Mouse (Mus musculus) kidney, postnatal 0 days (tissue): ENCODE results near the gene Gmfg. TPM values are rescaled to one million over a fixed set of nuclear protein-coding genes. Genes with fewer than 3 reads are reported as not detected.

ENCODE experiments used
- ATAC-seq: fragments of 200-750 bp; cut with Nextera tagmentation; replicated peaks from 2 replicates; pipeline ENCODE4 v1.8.0; 2017; ENCODE audit warnings: low read depth, moderate number of reproducible peaks, moderate TSS enrichment, moderate library complexity; ENCODE audit not compliant: low FRiP score
- DNase-seq: peaks from one replicate; pipeline ENCODE4 v3.0.0-alpha.2; 2016; ENCODE audit warnings: low spot score
- H3K27ac ChIP-seq: fragments of 300-500 bp; sonication (generic); 2 replicates; pipeline ENCODE4 v1.5.1; 2014; ENCODE audit warnings: mild to moderate bottlenecking
- H3K27me3 ChIP-seq: fragments of 300-500 bp; sonication (generic); 2 replicates; pipeline ENCODE4 v1.6.1; 2014; ENCODE audit warnings: low read length, mixed read lengths; ENCODE audit not compliant: insufficient read depth
- H3K36me3 ChIP-seq: fragments of 300-500 bp; sonication (generic); 2 replicates; pipeline ENCODE4 v1.6.1; 2014; ENCODE audit warnings: low read length, mixed read lengths; ENCODE audit not compliant: insufficient read depth
- H3K4me1 ChIP-seq: fragments of 300-500 bp; sonication (generic); replicated peaks from 2 replicates; pipeline ENCODE4 v1.6.1; 2014; ENCODE audit warnings: antibody characterized with exemption, low read length, mixed read lengths; ENCODE audit not compliant: insufficient read depth
- H3K4me2 ChIP-seq: fragments of 300-500 bp; sonication (generic); 2 replicates; pipeline ENCODE4 v1.6.1; 2014; ENCODE audit warnings: mild to moderate bottlenecking, low read length, moderate library complexity, mixed read lengths
- H3K4me3 ChIP-seq: fragments of 300-500 bp; sonication (generic); replicated peaks from 2 replicates; pipeline ENCODE4 v1.5.1; 2014; ENCODE audit warnings: low read depth, low read length
- H3K9ac ChIP-seq: fragments of 300-500 bp; sonication (generic); 2 replicates; pipeline ENCODE4 v1.6.1; 2014; ENCODE audit warnings: low read depth, low read length
- H3K9me3 ChIP-seq: fragments of 300-500 bp; sonication (generic); replicated peaks from 2 replicates; pipeline ENCODE4 v1.6.1; 2016; ENCODE audit warnings: low read length, inconsistent platforms, mixed read lengths
- CTCF ChIP-seq: IDR thresholded peaks from 2 replicates; pipeline ENCODE4 v1.5.1; 2016; ENCODE audit warnings: antibody characterized with exemption, low read depth, mild to moderate bottlenecking, moderate library complexity
- WGBS: fragments of 180-500 bp; shearing (Covaris S2); extraction: QIAGEN DNeasy Blood & Tissue Kit; methylation state at CpG from one replicate; pipeline ENCODE4 v1.1.7; 2014; 5-methylcytosine and 5-hydroxymethylcytosine counted together
- polyA plus RNA-seq: library from polyadenylated mRNA; unstranded; fragments of >200 nt; fragmentation: Nextera tagmentation; extraction: Ambion mirVana; gene quantifications from 2 replicates; pipeline ENCODE4 v1.2.1, GENCODE M21; 2015

Gene Gmfg
- polyA plus RNA-seq, 1 experiment from 2014 or later: 23.8 TPM

DNA sequence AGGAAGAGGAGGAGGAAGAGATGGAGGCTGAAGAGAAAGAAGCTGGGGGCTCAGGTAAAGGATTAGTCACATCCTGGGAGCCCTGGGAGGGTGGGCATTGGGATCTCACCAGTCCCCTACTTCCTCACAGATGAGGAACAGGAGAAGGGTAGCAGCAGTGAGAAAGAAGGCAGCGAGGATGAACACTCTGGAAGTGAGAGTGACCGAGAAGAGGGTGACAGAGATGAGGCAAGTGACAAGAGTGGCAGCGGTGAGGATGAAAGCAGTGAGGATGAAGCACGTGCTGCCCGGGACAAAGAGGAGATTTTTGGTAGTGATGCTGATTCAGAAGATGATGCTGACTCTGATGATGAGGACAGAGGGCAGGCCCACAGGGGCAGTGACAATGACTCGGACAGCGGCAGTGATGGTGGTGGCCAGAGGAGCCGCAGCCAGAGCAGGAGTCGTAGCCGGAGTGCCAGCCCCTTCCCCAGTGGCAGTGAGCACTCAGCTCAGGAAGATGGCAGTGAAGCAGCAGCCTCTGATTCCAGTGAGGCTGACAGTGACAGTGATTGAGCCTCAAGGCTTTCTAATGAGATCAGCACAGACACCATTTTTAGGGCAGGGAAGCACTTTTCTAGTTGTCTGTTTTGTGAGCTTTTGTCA is 38.4 kb upstream of the Gmfg start:
- Histone ChIP-seq H3K4me2 (no peak overlapping the region), H3K27me3 (no peaks in the 10 kb centered on the region), H3K9ac (no peak overlapping the region), H3K4me1 (no peaks in the 10 kb centered on the region), H3K9me3 (no peaks in the 10 kb centered on the region), H3K36me3 (peaks cover 67% of the 10 kb centered on the region), H3K27ac (no peak overlapping the region), H3K4me3 (no peak overlapping the region)
- TF ChIP-seq CTCF: no peak
- ATAC-seq: no peak
- 88% methylated on average over 10 of the region's 10 CpGs for WGBS
- DNase-seq: no peak

DNA sequence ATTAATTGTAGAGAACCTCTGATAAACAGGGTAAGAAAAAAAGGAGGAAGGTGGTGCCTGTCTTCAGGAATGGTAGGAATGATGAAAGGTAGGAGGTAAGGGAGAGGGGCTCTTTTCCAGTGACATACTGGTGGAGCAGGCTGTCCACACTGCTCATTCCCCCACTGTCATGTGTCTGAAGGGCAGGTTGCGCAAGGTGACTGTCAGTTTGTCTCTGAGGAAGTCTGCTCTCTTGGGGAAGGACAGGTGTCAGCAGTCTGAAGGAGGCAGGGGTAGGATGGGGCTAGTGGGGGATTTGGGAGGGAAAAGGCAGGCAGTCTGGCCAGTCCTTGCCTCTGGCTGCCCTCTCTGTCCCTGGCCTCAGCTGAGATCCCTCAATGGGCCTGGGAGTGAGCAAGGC is 36.2 kb upstream of the Gmfg start:
- DNase-seq (no peak), ATAC-seq (no peak)
- no peaks in the 10 kb centered on the region for H3K4me1 ChIP-seq
- 100% methylated on average over 1 of the region's 1 CpGs for WGBS
- no peak overlapping the region for H3K4me2 ChIP-seq
- TF ChIP-seq CTCF: no peak
- no peaks in the 10 kb centered on the region for H3K9me3 ChIP-seq
- no peak overlapping the region for H3K27ac ChIP-seq
- H3K36me3 ChIP-seq: peaks cover 76% of the 10 kb centered on the region
- H3K9ac ChIP-seq: no peak overlapping the region
- H3K27me3 ChIP-seq: no peaks in the 10 kb centered on the region
- H3K4me3 ChIP-seq: no peak overlapping the region

DNA sequence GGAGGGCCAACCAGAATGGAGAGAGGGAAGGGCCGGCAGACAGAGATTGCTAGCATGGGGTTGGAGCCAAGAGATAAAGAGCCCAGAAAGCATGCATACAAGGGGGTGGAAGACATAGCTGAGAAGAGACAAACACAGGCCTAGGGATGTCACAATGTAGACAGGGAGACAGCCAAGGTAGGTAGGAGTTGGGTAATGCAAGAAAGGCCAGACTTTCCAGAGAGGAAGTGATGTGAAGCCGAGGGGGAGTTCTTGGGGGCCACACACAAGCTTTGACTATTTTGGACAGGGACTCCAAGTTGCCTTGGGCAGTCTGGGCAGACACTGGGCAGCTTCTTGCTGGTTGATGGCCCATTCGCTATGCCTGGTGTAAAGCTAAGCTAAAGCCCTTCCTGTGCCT is 35.3 kb upstream of the Gmfg start:
- no peak for TF ChIP-seq CTCF
- Histone ChIP-seq H3K4me3 (no peak overlapping the region), H3K9ac (no peak overlapping the region), H3K27me3 (no peaks in the 10 kb centered on the region), H3K27ac (no peak overlapping the region), H3K4me2 (no peak overlapping the region), H3K36me3 (peaks cover 75% of the 10 kb centered on the region), H3K4me1 (no peaks in the 10 kb centered on the region), H3K9me3 (no peaks in the 10 kb centered on the region)
- 83% methylated on average over 3 of the region's 3 CpGs for WGBS
- ATAC-seq (no peak), DNase-seq (no peak)

DNA sequence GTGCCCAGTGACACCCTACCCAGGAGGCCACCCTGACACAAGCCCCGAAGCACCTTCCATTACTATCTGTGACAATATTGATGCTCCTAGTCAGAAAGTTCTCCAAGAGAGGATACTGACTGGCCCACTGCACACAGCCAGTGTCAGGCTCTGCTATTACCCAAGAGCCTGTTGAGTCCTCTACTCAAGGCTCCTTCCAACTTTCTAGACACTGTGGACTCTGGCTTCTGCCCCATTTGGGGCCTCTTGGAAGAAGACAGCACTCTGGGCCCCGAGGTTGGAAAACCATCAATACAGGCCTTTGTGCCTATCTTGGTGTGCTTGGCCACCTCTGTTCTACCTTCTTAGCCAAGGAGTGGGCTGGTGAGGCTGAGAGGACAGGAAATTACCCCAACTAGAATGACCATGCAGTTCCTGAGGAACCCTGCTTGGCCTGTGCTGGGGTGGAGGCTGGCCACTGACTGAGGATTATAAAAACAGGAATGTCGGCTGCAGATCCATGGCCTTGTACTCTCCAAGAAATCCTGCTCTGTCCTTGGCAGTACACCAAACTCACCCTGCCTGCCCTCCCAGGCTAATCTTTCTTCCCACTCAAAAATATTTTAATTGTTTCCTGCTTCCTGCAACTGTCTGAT is 26.3 kb upstream of the Gmfg start:
- Histone ChIP-seq H3K4me2 (no peak overlapping the region), H3K27me3 (no peaks in the 10 kb centered on the region), H3K4me3 (no peak overlapping the region), H3K4me1 (no peaks in the 10 kb centered on the region), H3K27ac (peak overlapping the region; percentile 8; the same call in 1 of the 2 replicates), H3K36me3 (peaks cover 50% of the 10 kb centered on the region), H3K9ac (no peak overlapping the region), H3K9me3 (no peaks in the 10 kb centered on the region)
- DNase-seq (peak; percentile 58), ATAC-seq (peak; percentile 40; the same call in 1 of the 2 replicates)
- no peak for TF ChIP-seq CTCF
- WGBS: 73% methylated on average over 3 of the region's 3 CpGs

DNA sequence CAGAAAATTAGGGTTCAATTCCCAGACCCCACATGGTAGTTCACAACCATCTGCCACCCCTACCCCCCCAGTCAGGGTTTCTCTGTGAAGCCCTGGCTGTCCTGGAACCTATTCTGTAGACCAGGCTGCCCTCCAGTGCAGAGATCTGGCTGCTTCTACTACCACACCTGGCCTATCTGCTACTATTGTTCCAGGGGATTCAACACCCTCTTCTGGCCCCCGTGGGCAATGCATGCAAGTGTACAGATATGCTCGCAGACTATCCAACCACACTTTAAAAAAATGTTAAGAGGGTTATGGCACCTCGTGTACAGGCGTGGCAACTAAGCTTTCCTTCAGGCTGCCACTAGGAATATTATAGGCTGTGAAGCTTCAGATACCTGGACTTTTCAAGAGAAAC is 24.4 kb upstream of the Gmfg start:
- 0 out of 2 replicates have a peak, but pooled peaks have one; percentile 4 for TF ChIP-seq CTCF
- H3K4me1 ChIP-seq: no peaks in the 10 kb centered on the region
- no peak for DNase-seq
- no peak overlapping the region for H3K4me2 ChIP-seq
- H3K4me3 ChIP-seq: no peak overlapping the region
- peaks cover 44% of the 10 kb centered on the region for H3K36me3 ChIP-seq
- H3K27me3 ChIP-seq: no peaks in the 10 kb centered on the region
- no peaks in the 10 kb centered on the region for H3K9me3 ChIP-seq
- no peak overlapping the region for H3K9ac ChIP-seq
- no peak for ATAC-seq
- WGBS: 88% methylated on average over 4 of the region's 4 CpGs
- H3K27ac ChIP-seq: no peak overlapping the region

DNA sequence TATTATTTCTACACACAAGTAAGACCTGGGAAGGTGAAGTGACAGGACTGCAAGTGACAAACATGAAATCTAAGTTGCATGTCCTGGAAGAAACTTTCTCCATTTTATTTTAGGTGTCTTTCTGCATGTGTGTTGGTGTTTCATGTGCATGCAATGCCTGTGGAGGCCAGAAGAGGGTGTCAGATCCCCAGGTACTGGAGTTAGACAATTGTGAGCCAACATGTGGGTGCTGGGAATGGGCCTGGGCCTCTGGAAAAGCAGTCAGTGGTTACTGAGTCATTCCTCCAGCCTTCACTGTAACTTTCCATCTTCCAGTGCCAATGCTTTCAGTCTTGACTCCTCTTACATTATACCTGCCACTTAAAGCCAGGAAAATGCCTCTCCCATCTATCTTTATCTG is 19.9 kb upstream of the Gmfg start:
- Histone ChIP-seq H3K9me3 (no peaks in the 10 kb centered on the region), H3K4me1 (no peaks in the 10 kb centered on the region), H3K27ac (no peak overlapping the region), H3K9ac (no peak overlapping the region), H3K36me3 (peaks cover 38% of the 10 kb centered on the region), H3K27me3 (no peaks in the 10 kb centered on the region), H3K4me2 (no peak overlapping the region), H3K4me3 (no peak overlapping the region)
- ATAC-seq (no peak), DNase-seq (no peak)
- TF ChIP-seq CTCF: peak; percentile 34
